Mouse (Mus musculus) liver, embryonic 14.5 days (tissue): ENCODE data around the gene Pan3. TPM values are rescaled to one million over a fixed set of nuclear protein-coding genes. Genes with fewer than 3 reads are reported as not detected.

Experiments
- ATAC-seq: fragments of 200-750 bp; cut with Nextera tagmentation; 2 replicates; pipeline ENCODE4 v1.8.0; 2017; ENCODE audit warnings: moderate number of reproducible peaks, mild to moderate bottlenecking, moderate library complexity; ENCODE audit not compliant: insufficient read depth
- DNase-seq, 3 experiments: peaks; one replicate each; pipeline ENCODE4 v3.0.0-alpha.2; 2012 to 2013; ENCODE audit warnings: low read depth in 3 of 3, low spot score in 3 of 3
- H3K27ac ChIP-seq: fragments of 300-500 bp; sonication (generic); 2 replicates; pipeline ENCODE4 v1.5.1; 2014; ENCODE audit warnings: moderate library complexity, mild to moderate bottlenecking, control low read depth, inconsistent platforms
- H3K27me3 ChIP-seq: fragments of 300-500 bp; sonication (generic); 2 replicates; pipeline ENCODE4 v1.6.1; 2014; ENCODE audit warnings: mild to moderate bottlenecking, low read length, moderate library complexity; ENCODE audit not compliant: control insufficient read depth, insufficient read depth
- H3K36me3 ChIP-seq: fragments of 300-500 bp; sonication (generic); replicated peaks from 2 replicates; pipeline ENCODE4 v1.6.1; 2014; ENCODE audit warnings: low read depth; ENCODE audit not compliant: control insufficient read depth, insufficient read depth
- H3K4me1 ChIP-seq, 2 experiments: fragments of 200-500 bp in 1 of 2; fragments of 300-500 bp in 1 of 2; sonication (generic) in 1 of 2; replicated peaks; 2 replicates each; pipeline ENCODE4 v1.6.1; 2012 to 2014; ENCODE audit warnings: antibody characterized with exemption in 1 of 2, inconsistent platforms in 1 of 2, low read length in 1 of 2; ENCODE audit not compliant: control insufficient read depth in 2 of 2, insufficient read depth in 2 of 2
- H3K4me2 ChIP-seq: fragments of 300-500 bp; sonication (generic); 2 replicates; pipeline ENCODE4 v1.6.1; 2014; ENCODE audit warnings: low read depth, mild to moderate bottlenecking, control low read depth, moderate library complexity
- H3K4me3 ChIP-seq, 2 experiments: fragments of 200-500 bp in 1 of 2; fragments of 300-500 bp in 1 of 2; sonication (generic) in 1 of 2; 2 replicates each; pipeline ENCODE4 v1.5.1; 2012 to 2014; ENCODE audit warnings: low read depth in 2 of 2, low read length in 2 of 2, mild to moderate bottlenecking in 2 of 2, control low read depth in 1 of 2, inconsistent platforms in 1 of 2, moderate library complexity in 1 of 2; ENCODE audit not compliant: insufficient read depth in 1 of 2
- H3K9ac ChIP-seq: fragments of 300-500 bp; sonication (generic); replicated peaks from 2 replicates; pipeline ENCODE4 v1.6.1; 2014; ENCODE audit warnings: mild to moderate bottlenecking, control low read depth, moderate library complexity
- H3K9me3 ChIP-seq: fragments of 300-500 bp; sonication (generic); 2 replicates; pipeline ENCODE4 v1.6.1; 2016; ENCODE audit warnings: low read length, mixed read lengths; ENCODE audit not compliant: control insufficient read depth
- CTCF ChIP-seq: IDR thresholded peaks from 2 replicates; pipeline ENCODE4 v1.5.1; 2016; ENCODE audit warnings: antibody characterized with exemption, low read depth, control low read depth
- EP300 ChIP-seq: IDR thresholded peaks from 2 replicates; pipeline ENCODE4 v1.6.1; 2016; ENCODE audit warnings: antibody characterized with exemption, low read depth
- WGBS: fragments of 180-500 bp; shearing (Covaris S2); extraction: QIAGEN DNeasy Blood & Tissue Kit; methylation state at CpG from one replicate; pipeline ENCODE4 v1.1.7; 2014; ENCODE audit not compliant: insufficient replicate concordance; 5-methylcytosine and 5-hydroxymethylcytosine counted together
- polyA plus RNA-seq, 2 experiments: library from polyadenylated mRNA; depleted of rRNA in 1 of 2; stranded (reverse) in 1 of 2; unstranded in 1 of 2; fragments of >200 nt; fragmentation: Nextera tagmentation in 1 of 2; extraction: Ambion mirVana in 1 of 2; gene quantifications; 2 replicates each; pipeline versions ENCODE4 v1.2.1 to v1.2.3; 2012 to 2014

Pan3 gene
- polyA plus RNA-seq, 2 experiments: 17.2 to 31.3 TPM

GRCm38 (mm10) chr5:147585070-147585469 is 155.1 kb downstream of the Pan3 start:
- Histone ChIP-seq H3K36me3 (no peaks in the 10 kb centered on the region), H3K4me1 (no peaks in the 10 kb centered on the region), H3K9ac (no peak overlapping the region), H3K27ac (no peak overlapping the region), H3K27me3 (no peaks in the 10 kb centered on the region), H3K4me3 (no peak overlapping the region), H3K9me3 (no peaks in the 10 kb centered on the region), H3K4me2 (no peak overlapping the region)
- DNase-seq (no peak), ATAC-seq (no peak)
- TF ChIP-seq CTCF: no peak
- no peak for TF ChIP-seq EP300
- WGBS: 18% methylated on average over 1 of the region's 1 CpGs

DNA sequence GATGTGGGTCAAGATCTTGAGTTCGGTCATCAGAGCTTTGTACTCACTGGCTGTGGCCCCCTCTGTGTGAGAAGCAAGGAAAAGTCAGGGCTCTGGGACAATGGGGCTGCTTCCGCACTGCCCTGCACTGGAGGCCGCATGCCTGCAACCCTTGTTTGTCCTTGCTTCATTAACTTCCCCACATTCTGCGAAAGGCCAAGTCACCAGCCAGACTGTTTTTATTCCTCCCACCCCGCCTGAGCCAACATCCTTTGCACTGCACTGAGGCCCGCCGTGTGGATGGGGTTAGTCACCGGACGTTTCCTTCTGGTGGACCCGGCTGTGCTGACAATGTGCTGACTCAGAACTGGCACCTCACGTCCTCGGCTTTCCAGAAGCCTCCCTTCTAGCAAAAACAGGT is 159.9 kb downstream of the Pan3 start:
- no peak overlapping the region for H3K4me2 ChIP-seq
- TF ChIP-seq CTCF: no peak
- no peak for TF ChIP-seq EP300
- H3K27ac ChIP-seq: no peak overlapping the region
- 0 out of 2 replicates have a peak, but pooled peaks have one; percentile 11 for ATAC-seq
- no peaks in the 10 kb centered on the region for H3K4me1 ChIP-seq
- WGBS: 21% methylated on average over 12 of the region's 12 CpGs
- H3K9me3 ChIP-seq: no peaks in the 10 kb centered on the region
- H3K36me3 ChIP-seq: no peaks in the 10 kb centered on the region
- no peaks in the 10 kb centered on the region for H3K27me3 ChIP-seq
- no peak overlapping the region for H3K9ac ChIP-seq
- H3K4me3 ChIP-seq: no peak overlapping the region
- no peak for DNase-seq

DNA sequence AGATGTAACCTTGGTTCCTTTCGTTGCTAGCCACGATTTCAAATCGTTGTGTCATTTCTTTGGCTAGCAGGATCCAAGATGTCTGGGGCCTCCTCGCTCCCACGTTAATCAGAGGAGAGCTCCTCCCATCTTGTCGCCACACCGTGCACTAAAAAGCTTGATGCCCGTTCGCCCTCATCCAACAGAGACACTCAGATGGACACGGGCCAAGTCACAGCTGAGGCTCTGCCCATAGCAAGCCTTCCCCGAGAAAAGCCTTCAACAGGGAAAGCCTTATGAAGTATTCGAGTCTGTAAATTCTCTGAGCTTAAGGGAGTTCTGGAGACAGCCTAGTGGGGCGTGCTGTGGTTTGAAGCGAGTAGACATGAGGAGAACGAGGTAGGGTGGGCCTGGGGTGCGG is 167.9 kb downstream of the Pan3 start:
- Histone ChIP-seq H3K9me3 (no peaks in the 10 kb centered on the region), H3K36me3 (no peaks in the 10 kb centered on the region), H3K4me1 (no peaks in the 10 kb centered on the region), H3K4me3 (no peak overlapping the region), H3K9ac (no peak overlapping the region), H3K27ac (no peak overlapping the region), H3K27me3 (no peaks in the 10 kb centered on the region), H3K4me2 (no peak overlapping the region)
- ATAC-seq (no peak), DNase-seq (no peak)
- no peak for TF ChIP-seq EP300
- TF ChIP-seq CTCF: no peak
- 69% methylated on average over 16 of the region's 16 CpGs for WGBS

Other genes with a start within 250 kb of the Pan3 start
- 0.02 TPM in 1 of 2 replicates, not detected in the other for gene Gsx1, start 241.5 kb upstream of the Pan3 start, polyA plus RNA-seq (2012; rRNA removed)
- not detected in 2 replicates for gene Gsx1, start 241.5 kb upstream of the Pan3 start, polyA plus RNA-seq (2014; fragmentation: Nextera tagmentation; extraction: Ambion mirVana)
- 0.02 and 0.03 TPM in 2 replicates for gene Pdx1, start 160.2 kb upstream of the Pan3 start, polyA plus RNA-seq (2012; rRNA removed)
- gene Pdx1, start 160.2 kb upstream of the Pan3 start, polyA plus RNA-seq (2014; fragmentation: Nextera tagmentation; extraction: Ambion mirVana): not detected in 2 replicates
- gene Cdx2, start 122.9 kb upstream of the Pan3 start, polyA plus RNA-seq (2012; rRNA removed): 0.09 TPM in 1 of 2 replicates, not detected in the other
- not detected in 2 replicates for gene Cdx2, start 122.9 kb upstream of the Pan3 start, polyA plus RNA-seq (2014; fragmentation: Nextera tagmentation; extraction: Ambion mirVana)
- 1.0 and 1.1 TPM in 2 replicates for gene Urad, start 107.7 kb upstream of the Pan3 start, polyA plus RNA-seq (2012; rRNA removed)
- 0.30 and 0.57 TPM in 2 replicates for gene Urad, start 107.7 kb upstream of the Pan3 start, polyA plus RNA-seq (2014; fragmentation: Nextera tagmentation; extraction: Ambion mirVana)
- gene Flt3, start 29.7 kb upstream of the Pan3 start, polyA plus RNA-seq (2012; rRNA removed): 0.65 and 0.88 TPM in 2 replicates
- 1.2 and 1.3 TPM in 2 replicates for gene Flt3, start 29.7 kb upstream of the Pan3 start, polyA plus RNA-seq (2014; fragmentation: Nextera tagmentation; extraction: Ambion mirVana)